Mouse (Mus musculus) embryo, embryonic 10 days (tissue): ENCODE data around the gene Hspb9.

Experiments used
- DNase-seq: peaks from one replicate; pipeline ENCODE4 v3.0.0-alpha.2; 2015; ENCODE audit warnings: low spot score

Gene Hspb9

GRCm38 (mm10) chr11:100730477-100731205 is 17.0 kb downstream of the Hspb9 start:
- DNase-seq: no peak

GRCm38 (mm10) chr11:100735134-100735865 is 21.6 kb downstream of the Hspb9 start:
- DNase-seq: no peak

DNA sequence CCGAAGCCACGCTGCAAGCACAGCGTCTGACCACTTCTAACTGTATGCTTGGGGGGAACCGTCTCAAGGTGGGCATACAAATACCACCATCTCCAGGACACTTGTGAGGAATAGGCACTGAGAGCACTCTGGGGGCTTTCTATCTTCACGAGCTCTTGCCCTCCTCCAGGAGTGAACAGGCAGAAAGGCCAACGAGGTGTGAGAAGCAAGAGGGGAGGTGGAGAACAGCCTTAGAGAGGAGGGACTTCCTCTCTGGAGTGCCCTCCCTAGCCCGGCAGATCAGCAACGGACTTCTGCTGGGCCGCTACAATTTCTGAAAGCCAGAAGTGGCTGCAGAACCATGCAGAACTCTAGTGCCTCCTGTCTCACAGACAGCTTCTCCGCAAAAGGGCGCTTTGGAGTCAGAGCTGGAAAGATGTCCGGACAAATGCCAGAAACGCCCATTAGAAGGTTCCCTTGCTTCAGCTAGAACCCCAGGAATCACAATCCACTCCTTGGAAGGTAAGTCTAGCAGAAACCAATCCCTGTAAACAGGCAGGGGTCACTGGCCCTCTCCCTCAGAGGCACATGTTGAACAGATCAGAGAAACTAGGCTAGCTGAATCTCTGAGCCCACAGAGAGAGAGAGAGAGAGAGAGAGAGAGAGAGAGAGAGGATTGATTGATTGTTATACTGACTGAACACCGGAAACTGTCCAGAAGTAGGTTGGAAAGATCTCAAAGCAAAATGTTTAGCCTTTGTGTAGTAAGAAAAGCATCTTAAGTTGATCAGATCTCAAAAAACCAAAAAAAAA is 22.5 kb downstream of the Hspb9 start:
- no peak for DNase-seq

DNA sequence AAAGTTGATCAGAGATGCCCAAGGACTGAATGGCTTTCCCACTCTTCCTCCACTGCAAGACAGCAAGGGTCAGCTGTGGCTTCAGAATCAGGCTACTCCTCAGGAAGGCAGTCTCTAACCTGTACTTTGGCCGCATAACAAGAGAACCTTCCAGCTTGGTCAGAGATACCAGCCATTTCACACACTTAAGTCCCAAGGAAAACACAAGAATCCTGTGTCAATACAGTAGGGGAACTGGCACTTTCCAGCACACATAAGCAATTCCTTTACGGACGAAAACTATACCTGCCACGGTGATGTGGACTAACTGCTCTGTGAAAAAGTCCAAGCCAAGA is 23.1 kb downstream of the Hspb9 start:
- no peak for DNase-seq

DNA sequence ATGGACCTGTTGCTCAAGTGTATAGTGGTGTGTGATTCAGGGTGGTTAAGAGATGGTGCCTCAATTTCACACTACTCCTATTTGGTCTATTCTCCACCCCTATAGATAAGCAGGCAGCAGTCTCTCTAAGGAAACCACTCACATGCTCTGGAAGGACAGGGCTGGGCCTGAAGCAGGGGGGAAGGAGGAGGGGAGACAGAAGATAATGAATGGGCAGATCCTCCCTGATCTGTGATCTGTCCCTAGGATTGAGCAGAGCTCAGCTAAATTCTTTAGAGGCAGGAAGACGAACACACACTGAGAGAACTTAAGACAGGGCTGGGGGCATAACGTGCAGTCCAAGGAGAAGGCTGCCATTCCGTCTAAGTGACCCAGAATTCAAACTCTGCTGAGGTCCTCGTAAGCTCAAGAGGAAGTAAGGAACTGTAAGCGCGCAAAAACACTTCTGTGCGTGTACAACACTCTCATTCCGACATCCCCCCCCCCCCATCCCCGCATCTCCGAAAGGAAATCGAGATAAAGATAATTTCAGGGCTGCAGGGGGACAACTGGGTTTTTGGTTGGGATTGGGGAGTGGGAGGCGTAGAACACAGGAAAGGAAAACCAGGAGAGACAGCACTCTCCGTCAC is 23.6 kb downstream of the Hspb9 start:
- no peak for DNase-seq

DNA sequence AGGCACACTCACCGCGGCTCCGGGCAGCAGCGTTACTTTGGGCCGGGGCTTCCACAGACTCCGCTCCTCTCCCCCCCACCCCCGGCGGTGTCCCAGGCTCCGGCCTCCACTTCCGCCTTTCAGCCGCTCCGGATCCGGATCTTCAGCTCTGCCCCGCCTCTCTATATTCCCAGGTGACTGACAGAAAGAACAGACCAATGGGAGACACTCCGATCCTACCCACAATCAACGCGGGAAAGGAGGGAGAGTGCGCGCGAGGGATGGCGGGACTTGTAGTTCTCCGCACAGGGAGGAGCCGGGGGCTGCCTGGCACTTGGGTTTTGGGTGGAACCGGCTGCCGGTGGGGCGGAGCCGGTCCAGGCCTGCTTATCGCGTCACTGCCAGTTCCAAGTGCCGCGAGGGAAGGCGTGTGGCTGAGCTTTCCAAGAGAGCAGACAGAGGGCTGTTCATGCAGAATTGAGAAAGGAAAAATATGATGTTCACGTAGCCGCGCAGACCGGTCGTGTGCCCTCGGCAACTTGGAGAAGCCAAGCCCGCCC is 24.5 kb downstream of the Hspb9 start, which contains the start of gene Rab5c:
Gene Rab5c, minus strand, starts transcription at position 150 of the 539 bp plus-strand sequence.
- peak; percentile 99 for DNase-seq

DNA sequence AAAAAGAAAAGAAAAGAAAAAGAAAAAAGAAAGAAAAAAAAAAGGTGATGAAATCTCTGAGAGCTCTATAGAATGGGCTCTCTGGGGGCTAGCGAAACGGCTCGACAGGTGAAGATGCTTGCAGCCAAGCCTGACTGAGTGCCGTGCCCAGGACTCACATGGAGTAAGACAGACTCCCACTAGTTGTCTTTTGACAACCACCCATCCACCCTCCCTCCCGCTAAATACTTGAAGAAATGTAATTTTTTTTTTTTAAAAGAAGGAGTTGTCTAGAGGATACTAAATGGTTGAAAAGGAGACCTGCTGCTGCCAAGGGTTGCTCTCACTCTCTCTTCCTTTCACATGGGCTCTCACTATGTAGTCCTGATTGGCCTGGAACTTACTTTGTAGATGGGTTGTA is 25.1 kb downstream of the Hspb9 start:
- DNase-seq: no peak

GRCm38 (mm10) chr11:100741348-100741747 is 27.7 kb downstream of the Hspb9 start:
- DNase-seq: no peak

GRCm38 (mm10) chr11:100745085-100745484 is 31.4 kb downstream of the Hspb9 start:
- DNase-seq: peak; percentile 71

DNA sequence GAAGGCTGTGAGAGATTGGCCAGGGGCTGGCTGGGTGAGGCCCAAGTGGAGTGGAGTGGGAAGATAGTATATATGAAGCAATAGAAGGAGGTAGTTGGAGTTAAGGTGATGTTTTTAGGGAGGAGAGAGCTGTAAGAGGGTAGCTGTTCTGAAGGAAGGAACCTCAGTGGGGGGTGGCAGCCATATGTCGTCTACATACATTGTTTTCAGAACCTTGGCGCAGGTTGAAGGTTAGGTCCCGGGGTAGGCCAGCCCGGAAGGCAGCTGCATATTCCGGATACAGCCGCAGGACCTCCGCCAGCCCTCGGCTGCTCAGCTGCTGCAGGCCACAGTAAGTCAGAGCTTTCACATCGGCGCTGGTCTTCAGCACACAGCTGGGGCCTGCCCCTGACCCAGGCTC is 32.9 kb downstream of the Hspb9 start:
- no peak for DNase-seq

- DNase-seq: no peak
Observed at GRCm38 (mm10) chr11:100747114-100747513, 33.5 kb downstream of the Hspb9 start.

GRCm38 (mm10) chr11:100748620-100749019 is 35.0 kb downstream of the Hspb9 start:
- no peak for DNase-seq

- DNase-seq: no peak
Observed at GRCm38 (mm10) chr11:100749469-100749868, 35.8 kb downstream of the Hspb9 start.

DNA sequence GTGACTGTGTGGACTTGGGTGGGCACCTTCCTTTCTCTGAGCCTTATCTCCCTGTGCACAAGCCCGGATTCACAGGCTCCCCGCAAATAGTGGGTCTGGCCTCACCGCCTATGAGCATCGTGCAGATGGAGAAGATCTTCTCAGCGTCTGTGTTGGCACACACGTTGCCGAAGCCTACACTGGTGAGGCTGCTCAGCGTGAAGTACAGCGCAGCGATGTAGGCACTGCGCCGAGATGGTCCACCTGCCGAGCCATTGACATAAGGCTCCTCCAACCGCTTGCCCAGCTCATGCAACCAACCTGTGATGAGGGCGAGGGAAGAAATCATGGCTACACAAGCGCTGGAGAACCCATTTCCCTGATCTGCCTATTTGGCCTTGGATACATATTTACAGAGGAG is 36.5 kb downstream of the Hspb9 start:
- DNase-seq: no peak

- DNase-seq: no peak
Observed at GRCm38 (mm10) chr11:100752294-100752693, 38.6 kb downstream of the Hspb9 start.

GRCm38 (mm10) chr11:100754021-100754692 is 40.5 kb downstream of the Hspb9 start:
- DNase-seq: no peak

- DNase-seq: no peak
Observed at GRCm38 (mm10) chr11:100754693-100755057, 41.0 kb downstream of the Hspb9 start.

DNA sequence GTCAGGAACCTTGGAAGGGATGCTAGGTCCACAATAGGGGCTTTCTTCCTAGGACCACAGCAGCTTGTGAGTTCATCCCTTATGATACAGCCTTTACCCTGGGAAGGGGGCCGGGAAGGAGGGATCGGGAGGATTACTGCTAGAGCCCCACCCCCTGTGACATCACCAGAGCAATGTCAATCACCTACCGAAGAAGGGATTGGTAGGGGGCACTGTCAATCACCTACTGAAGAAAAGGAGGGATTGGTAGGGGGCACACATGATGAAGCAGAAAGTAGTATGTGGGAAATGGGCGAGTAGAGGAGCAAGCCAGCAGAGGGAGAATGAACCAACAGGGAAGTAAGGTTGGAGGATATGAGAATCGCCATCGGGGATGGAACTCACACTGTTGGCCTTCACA is 42.8 kb downstream of the Hspb9 start:
- no peak for DNase-seq

- DNase-seq: no peak
Observed at GRCm38 (mm10) chr11:100757566-100757965, 43.9 kb downstream of the Hspb9 start.

DNA sequence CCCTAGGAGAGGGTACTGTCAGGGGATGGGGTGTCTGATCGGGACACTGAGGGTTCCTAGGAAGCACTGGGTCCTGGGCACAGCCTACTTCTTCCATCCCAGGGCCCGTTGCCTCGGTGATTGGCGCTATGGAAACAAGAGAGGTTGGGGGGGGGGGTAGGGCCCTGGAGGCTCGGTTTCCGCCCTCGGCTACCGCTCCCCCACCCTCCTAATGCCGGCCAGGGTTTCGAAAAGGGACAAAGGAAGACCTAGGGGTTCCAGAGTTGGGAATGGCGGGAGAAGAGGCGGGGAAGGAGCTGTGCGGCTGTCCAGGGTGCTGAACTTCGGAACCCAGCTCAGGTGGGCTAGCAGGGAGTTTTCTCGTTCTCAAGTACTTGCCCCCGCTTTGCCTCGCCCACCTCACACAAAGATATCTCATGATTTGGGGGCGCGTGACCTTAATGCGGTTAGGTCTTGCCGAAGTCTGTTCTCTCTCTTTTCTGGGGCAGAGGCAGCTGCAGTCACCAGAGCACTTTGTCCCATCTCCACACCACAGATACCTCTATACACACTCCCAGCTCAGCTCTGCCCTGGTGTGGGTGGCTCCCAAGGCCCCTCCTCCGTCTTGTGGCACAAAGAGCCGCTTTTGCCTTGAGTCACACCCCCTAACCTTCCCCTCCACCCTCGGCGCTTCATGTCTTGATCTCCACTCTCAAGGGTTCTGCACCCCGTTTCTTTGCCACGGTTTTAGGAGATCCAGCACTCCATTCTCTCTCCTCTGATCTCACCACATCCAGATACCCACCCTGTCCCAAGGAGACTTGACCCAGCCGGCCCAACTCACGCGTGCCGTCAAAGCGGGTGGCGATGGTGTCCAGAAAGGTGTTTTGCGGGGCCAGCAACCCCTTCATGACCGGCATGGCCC is 45.3 kb downstream of the Hspb9 start:
- peak; percentile 84 for DNase-seq
